Mouse (Mus musculus): ENCODE measurements around the gene Mt4. TPM values are rescaled to one million over a fixed set of nuclear protein-coding genes. Genes with fewer than 3 reads are reported as not detected.

Gene Mt4
- total and polyA plus RNA-seq, 3 experiments: not detected

- Histone ChIP-seq H3K4me3 (no peak overlapping the region), H3K9ac (ENCODE audit: low read depth, low read length) (no peak overlapping the region), H3K79me2 (replicated peaks; ENCODE audit: control insufficient read depth, insufficient read depth, low read length) (no peaks in the 10 kb centered on the region), H3K4me1 (ENCODE audit: control insufficient read depth, insufficient read depth, low read length) (no peaks in the 10 kb centered on the region), H3K27ac (no peak overlapping the region), H3K27me3 (ENCODE audit: control insufficient read depth, insufficient read depth, low read length) (no peaks in the 10 kb centered on the region), H3K36me3 (ENCODE audit: control insufficient read depth, insufficient read depth, low read length) (no peaks in the 10 kb centered on the region)
- no peak for TF ChIP-seq POLR2A (IDR thresholded peaks at IDR 0.05; ENCODE audit: insufficient read depth, low read depth, low read length)
- TF ChIP-seq CTCF (IDR thresholded peaks at IDR 0.05): no peak
- TF ChIP-seq EP300 (IDR thresholded peaks at IDR 0.05; ENCODE audit: insufficient read depth, low read depth, low read length): no peak
- DNase-seq: no peak
- intact Hi-C loops (cut with DNase I): loop anchor here (5.0 kb wide), 1 partner anchor 84 kb away; no protein-coding TSS in a partner anchor
- WGBS: 44% methylated on average over 1 of the region's 1 CpGs
These were observed 23.6 kb upstream of the Mt4 start for GRCm38 (mm10) chr8:94113435-94113834.

GRCm38 (mm10) chr8:94113972-94114371 lies 23.0 kb upstream of the Mt4 start:
- WGBS: 87% methylated on average over 2 of the region's 2 CpGs
- intact Hi-C loops (cut with DNase I): loop anchor here (5.0 kb wide), 1 partner anchor 83 kb away; no protein-coding TSS in a partner anchor
- DNase-seq: no peak
- no peak for TF ChIP-seq CTCF (IDR thresholded peaks at IDR 0.05)
- TF ChIP-seq POLR2A (IDR thresholded peaks at IDR 0.05; ENCODE audit: insufficient read depth, low read depth, low read length): no peak
- TF ChIP-seq EP300 (IDR thresholded peaks at IDR 0.05; ENCODE audit: insufficient read depth, low read depth, low read length): no peak
- no peak overlapping the region for H3K4me3 ChIP-seq
- H3K9ac ChIP-seq (ENCODE audit: low read depth, low read length): no peak overlapping the region
- H3K27me3 ChIP-seq (ENCODE audit: control insufficient read depth, insufficient read depth, low read length): no peaks in the 10 kb centered on the region
- no peaks in the 10 kb centered on the region for H3K4me1 ChIP-seq (ENCODE audit: control insufficient read depth, insufficient read depth, low read length)
- H3K27ac ChIP-seq: no peak overlapping the region
- no peaks in the 10 kb centered on the region for H3K36me3 ChIP-seq (ENCODE audit: control insufficient read depth, insufficient read depth, low read length)
- H3K79me2 ChIP-seq (replicated peaks; ENCODE audit: control insufficient read depth, insufficient read depth, low read length): no peaks in the 10 kb centered on the region

- Histone ChIP-seq H3K9ac (ENCODE audit: low read depth, low read length) (no peak overlapping the region), H3K4me1 (ENCODE audit: control insufficient read depth, insufficient read depth, low read length) (no peaks in the 10 kb centered on the region), H3K4me3 (no peak overlapping the region), H3K27me3 (ENCODE audit: control insufficient read depth, insufficient read depth, low read length) (no peaks in the 10 kb centered on the region), H3K36me3 (ENCODE audit: control insufficient read depth, insufficient read depth, low read length) (no peaks in the 10 kb centered on the region), H3K27ac (no peak overlapping the region), H3K79me2 (replicated peaks; ENCODE audit: control insufficient read depth, insufficient read depth, low read length) (no peaks in the 10 kb centered on the region)
- DNase-seq: no peak
- WGBS: 24% methylated on average over 6 of the region's 6 CpGs
- intact Hi-C loops (cut with DNase I): no loop called here
- TF ChIP-seq POLR2A (IDR thresholded peaks at IDR 0.05; ENCODE audit: insufficient read depth, low read depth, low read length) (no peak), CTCF (IDR thresholded peaks at IDR 0.05) (no peak), EP300 (IDR thresholded peaks at IDR 0.05; ENCODE audit: insufficient read depth, low read depth, low read length) (no peak)
These were observed 18.1 kb upstream of the Mt4 start for GRCm38 (mm10) chr8:94118776-94119430.

- intact Hi-C loops (cut with DNase I): no loop called here
- H3K4me1 ChIP-seq (ENCODE audit: control insufficient read depth, insufficient read depth, low read length): no peaks in the 10 kb centered on the region
- H3K9ac ChIP-seq (ENCODE audit: low read depth, low read length): no peak overlapping the region
- TF ChIP-seq EP300 (IDR thresholded peaks at IDR 0.05; ENCODE audit: insufficient read depth, low read depth, low read length): no peak
- no peak for TF ChIP-seq POLR2A (IDR thresholded peaks at IDR 0.05; ENCODE audit: insufficient read depth, low read depth, low read length)
- no peak for TF ChIP-seq CTCF (IDR thresholded peaks at IDR 0.05)
- H3K27ac ChIP-seq: no peak overlapping the region
- no peaks in the 10 kb centered on the region for H3K79me2 ChIP-seq (replicated peaks; ENCODE audit: control insufficient read depth, insufficient read depth, low read length)
- WGBS: 83% methylated on average over 9 of the region's 9 CpGs
- DNase-seq: no peak
- H3K27me3 ChIP-seq (ENCODE audit: control insufficient read depth, insufficient read depth, low read length): no peaks in the 10 kb centered on the region
- no peaks in the 10 kb centered on the region for H3K36me3 ChIP-seq (ENCODE audit: control insufficient read depth, insufficient read depth, low read length)
- no peak overlapping the region for H3K4me3 ChIP-seq
These were observed 15.4 kb upstream of the Mt4 start for GRCm38 (mm10) chr8:94121625-94122024.

GRCm38 (mm10) chr8:94122711-94123468 lies 14.1 kb upstream of the Mt4 start:
- intact Hi-C loops (cut with DNase I): no loop called here
- H3K4me3 ChIP-seq: no peak overlapping the region
- H3K79me2 ChIP-seq (replicated peaks; ENCODE audit: control insufficient read depth, insufficient read depth, low read length): no peaks in the 10 kb centered on the region
- no peaks in the 10 kb centered on the region for H3K36me3 ChIP-seq (ENCODE audit: control insufficient read depth, insufficient read depth, low read length)
- WGBS: 52% methylated on average over 8 of the region's 8 CpGs
- no peaks in the 10 kb centered on the region for H3K4me1 ChIP-seq (ENCODE audit: control insufficient read depth, insufficient read depth, low read length)
- DNase-seq: no peak
- H3K27ac ChIP-seq: no peak overlapping the region
- no peak for TF ChIP-seq EP300 (IDR thresholded peaks at IDR 0.05; ENCODE audit: insufficient read depth, low read depth, low read length)
- TF ChIP-seq CTCF (IDR thresholded peaks at IDR 0.05): no peak
- no peak for TF ChIP-seq POLR2A (IDR thresholded peaks at IDR 0.05; ENCODE audit: insufficient read depth, low read depth, low read length)
- no peak overlapping the region for H3K9ac ChIP-seq (ENCODE audit: low read depth, low read length)
- no peaks in the 10 kb centered on the region for H3K27me3 ChIP-seq (ENCODE audit: control insufficient read depth, insufficient read depth, low read length)

- intact Hi-C loops (cut with DNase I): no loop called here
- TF ChIP-seq CTCF (IDR thresholded peaks at IDR 0.05): no peak
- no peak for TF ChIP-seq POLR2A (IDR thresholded peaks at IDR 0.05; ENCODE audit: insufficient read depth, low read depth, low read length)
- TF ChIP-seq EP300 (IDR thresholded peaks at IDR 0.05; ENCODE audit: insufficient read depth, low read depth, low read length): no peak
- 74% methylated on average over 6 of the region's 6 CpGs for WGBS
These were observed 9.3 kb upstream of the Mt4 start for GRCm38 (mm10) chr8:94127711-94128110.

More at GRCm38 (mm10) chr8:94127711-94128110, 9.3 kb upstream of the Mt4 start:
- H3K4me3 ChIP-seq: no peak overlapping the region
- DNase-seq: no peak
- H3K9ac ChIP-seq (ENCODE audit: low read depth, low read length): no peak overlapping the region
- no peak overlapping the region for H3K27ac ChIP-seq
- no peaks in the 10 kb centered on the region for H3K36me3 ChIP-seq (ENCODE audit: control insufficient read depth, insufficient read depth, low read length)
- H3K79me2 ChIP-seq (replicated peaks; ENCODE audit: control insufficient read depth, insufficient read depth, low read length): no peaks in the 10 kb centered on the region
- no peaks in the 10 kb centered on the region for H3K4me1 ChIP-seq (ENCODE audit: control insufficient read depth, insufficient read depth, low read length)
- no peaks in the 10 kb centered on the region for H3K27me3 ChIP-seq (ENCODE audit: control insufficient read depth, insufficient read depth, low read length)

All from heart, adult 2 months (tissue).